Mouse (Mus musculus) cerebellum, adult 2 months (tissue): ENCODE measurements at regions not wholly inside any gene's neighbourhood (a gene's known extent, or its start where the extent isn't known, plus 50 kb on each side); places are given as distances from the start of the nearest gene placed in this dataset.

ENCODE experiments used
- CTCF ChIP-seq: fragments of 200-500 bp; IDR thresholded peaks from 2 replicates; pipeline ENCODE4 v1.5.1; 2011; ENCODE audit warnings: low read depth, mild to moderate bottlenecking, control low read depth, low read length, moderate library complexity, borderline replicate concordance; ENCODE audit not compliant: insufficient read depth
- POLR2A ChIP-seq: fragments of 200-500 bp; IDR thresholded peaks from 2 replicates; pipeline ENCODE4 v1.6.1; 2011; ENCODE audit warnings: low read length, control low read depth, borderline replicate concordance; ENCODE audit not compliant: insufficient read depth

GRCm38 (mm10) chr13:43734641-43735040 lies 49.9 kb upstream of the Cd83 start:
- no peak for TF ChIP-seq CTCF
- TF ChIP-seq POLR2A: no peak
